In the genomic region with DNA sequence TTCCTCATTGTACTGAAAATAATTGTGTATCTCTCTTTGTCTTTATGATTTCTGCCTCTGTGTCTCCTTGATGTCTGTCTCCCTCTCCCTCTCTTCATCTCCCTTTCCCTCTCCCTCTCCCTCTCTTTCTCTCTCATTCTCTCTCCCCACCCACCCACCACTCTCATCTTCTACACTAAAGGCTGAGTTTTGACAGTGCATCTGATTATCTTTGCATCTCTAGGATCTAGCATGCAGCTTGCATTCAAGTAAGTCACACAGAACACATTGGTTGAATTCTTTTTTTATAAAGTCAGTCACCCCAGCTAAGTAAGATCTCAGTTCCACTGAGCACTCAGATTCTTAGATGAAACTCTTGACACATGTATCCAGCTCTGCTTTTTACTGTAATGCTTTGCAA, we compare ENCODE assay signal across 26 mouse cellular contexts.
"Had no signal": no experiment of that assay in that cellular context is flagged by ENCODE, and none has a peak within 500 bp of the region (broad histone marks: within the 10 kb centered on the region; RNA-seq: fewer than 3 reads in every experiment).

No protein-coding gene starts in this region.

- H3K4me3 ChIP-seq: heart, adult 2 months; heart, embryonic 13.5 days; heart, embryonic 15.5 days; hindbrain, embryonic 13.5 days; hindbrain, embryonic 15.5 days; kidney, embryonic 15.5 days; limb, embryonic 13.5 days; limb, embryonic 15.5 days; liver, embryonic 12.5 days had no signal

- ATAC-seq: hindbrain, postnatal 0 days; intestine, embryonic 16.5 days; liver, embryonic 12.5 days had no signal

- DNase-seq: gastrocnemius, postnatal 14 days; gastrocnemius, postnatal 36 days; heart, adult 11 months; heart, adult 2 months; heart, postnatal 14 days; heart, postnatal 36 days; kidney, adult 11 months; kidney, adult 2 months; kidney, adult 9 months; kidney, postnatal 14 days; kidney, postnatal 36 days; layer of hippocampus, adult 9-11 months; layer of hippocampus, postnatal 36 days; left cerebral cortex, postnatal 4 days had no signal

- H3K27ac ChIP-seq: heart, adult 2 months; heart, embryonic 13.5 days; heart, embryonic 15.5 days; hindbrain, embryonic 13.5 days; hindbrain, embryonic 15.5 days; hindbrain, postnatal 0 days; kidney, embryonic 15.5 days; kidney, postnatal 0 days; limb, embryonic 13.5 days; limb, embryonic 15.5 days; liver, embryonic 12.5 days; liver, embryonic 14.5 days had no signal
